Mouse (Mus musculus) liver, embryonic 15.5 days (tissue): ENCODE data around the gene Lsm10. TPM values are rescaled to one million over a fixed set of nuclear protein-coding genes. Genes with fewer than 3 reads are reported as not detected.
"Not testable (repeated sequence)": the region's sequence is repeated elsewhere in the genome, so short reads cannot be mapped to it uniquely, and the experiment has no call there.

Experiments
- ATAC-seq: fragments of 200-750 bp; cut with Nextera tagmentation; 2 replicates; pipeline ENCODE4 v1.8.0; 2017; ENCODE audit warnings: moderate number of reproducible peaks, mild to moderate bottlenecking, moderate library complexity; ENCODE audit not compliant: insufficient read depth
- H3K27ac ChIP-seq: fragments of 300-500 bp; sonication (generic); replicated peaks from 2 replicates; pipeline ENCODE4 v1.5.1; 2015; ENCODE audit warnings: mild to moderate bottlenecking, inconsistent platforms
- H3K27me3 ChIP-seq: fragments of 300-500 bp; sonication (generic); 2 replicates; pipeline ENCODE4 v1.6.1; 2015; ENCODE audit warnings: mild to moderate bottlenecking, inconsistent platforms
- H3K36me3 ChIP-seq: fragments of 300-500 bp; sonication (generic); replicated peaks from 2 replicates; pipeline ENCODE4 v1.6.1; 2015; ENCODE audit warnings: moderate library complexity, mild to moderate bottlenecking, inconsistent platforms
- H3K4me1 ChIP-seq: fragments of 300-500 bp; sonication (generic); replicated peaks from 2 replicates; pipeline ENCODE4 v1.6.1; 2015; ENCODE audit warnings: inconsistent platforms
- H3K4me2 ChIP-seq: fragments of 300-500 bp; sonication (generic); 2 replicates; pipeline ENCODE4 v1.6.1; 2015; ENCODE audit warnings: moderate library complexity, mild to moderate bottlenecking, inconsistent platforms
- H3K4me3 ChIP-seq: fragments of 300-500 bp; sonication (generic); replicated peaks from 2 replicates; pipeline ENCODE4 v1.5.1; 2015; ENCODE audit warnings: mild to moderate bottlenecking, inconsistent platforms
- H3K9ac ChIP-seq: fragments of 300-500 bp; sonication (generic); 2 replicates; pipeline ENCODE4 v1.6.1; 2015; ENCODE audit warnings: moderate library complexity, mild to moderate bottlenecking, inconsistent platforms
- H3K9me3 ChIP-seq: fragments of 300-500 bp; sonication (generic); replicated peaks from 2 replicates; pipeline ENCODE4 v1.6.1; 2016; ENCODE audit warnings: inconsistent platforms
- WGBS: fragments of 180-500 bp; shearing (Covaris S2); methylation state at CpG from one replicate; pipeline ENCODE4 v1.1.7; 2015; ENCODE audit warnings: mixed read lengths; ENCODE audit not compliant: insufficient replicate concordance; 5-methylcytosine and 5-hydroxymethylcytosine counted together
- polyA plus RNA-seq: library from polyadenylated mRNA; unstranded; fragments of >200 nt; fragmentation: Nextera tagmentation; extraction: Ambion mirVana; gene quantifications from 2 replicates; pipeline ENCODE4 v1.2.1, GENCODE M21; 2015

The Lsm10 gene
- polyA plus RNA-seq, 1 experiment from 2014 or later, result 26.7 TPM

DNA sequence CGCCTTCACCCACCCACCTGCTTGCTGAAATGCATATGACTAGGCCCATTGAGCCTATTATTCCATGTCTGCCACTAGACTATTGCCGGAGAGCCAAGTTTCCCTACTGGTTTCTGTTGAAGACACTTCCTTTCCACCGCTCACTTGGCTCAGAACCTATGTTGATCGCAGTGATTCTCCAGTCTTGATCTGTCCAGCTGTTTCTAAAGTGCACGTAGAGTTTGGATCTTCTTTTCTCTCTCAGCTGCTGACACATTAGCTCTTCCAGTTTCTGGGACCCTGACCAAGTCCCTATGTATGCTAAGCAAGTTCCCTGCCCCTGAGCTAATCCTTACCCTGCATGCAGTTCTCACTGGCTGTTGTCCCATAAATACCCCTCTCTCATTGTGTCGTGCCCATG is 18.6 kb upstream of the Lsm10 start:
- WGBS, result 68% methylated on average over 6 of the region's 6 CpGs
- no peaks in the 10 kb centered on the region for H3K4me1 ChIP-seq
- no peaks in the 10 kb centered on the region for H3K36me3 ChIP-seq
- no peaks in the 10 kb centered on the region for H3K27me3 ChIP-seq
- ATAC-seq, result no peak
- no peak overlapping the region for H3K27ac ChIP-seq
- no peak overlapping the region for H3K9ac ChIP-seq
- no peaks in the 10 kb centered on the region for H3K9me3 ChIP-seq
- H3K4me2 ChIP-seq, result no peak overlapping the region
- no peak overlapping the region for H3K4me3 ChIP-seq

- H3K27ac ChIP-seq, result no peak overlapping the region
- ATAC-seq, result no peak
- H3K9me3 ChIP-seq, result no peaks in the 10 kb centered on the region
- peaks cover 4% of the 10 kb centered on the region; the same call in 1 of the 2 replicates for H3K4me1 ChIP-seq
- H3K27me3 ChIP-seq, result no peaks in the 10 kb centered on the region
- H3K4me2 ChIP-seq, result no peak overlapping the region
- no peak overlapping the region for H3K9ac ChIP-seq
- H3K36me3 ChIP-seq, result no peaks in the 10 kb centered on the region
- H3K4me3 ChIP-seq, result no peak overlapping the region
- WGBS, result 60% methylated on average over 4 of the region's 4 CpGs
These were observed 17.2 kb upstream of the Lsm10 start for GRCm38 (mm10) chr4:126079266-126079665.

GRCm38 (mm10) chr4:126081601-126082000 is 14.8 kb upstream of the Lsm10 start:
- ATAC-seq, result no peak
- Histone ChIP-seq H3K27ac (no peak overlapping the region), H3K27me3 (no peaks in the 10 kb centered on the region), H3K4me1 (peaks cover 9% of the 10 kb centered on the region), H3K9ac (no peak overlapping the region), H3K9me3 (no peaks in the 10 kb centered on the region), H3K4me3 (no peak overlapping the region), H3K36me3 (no peaks in the 10 kb centered on the region), H3K4me2 (no peak overlapping the region)
- WGBS, result 73% methylated on average over 1 of the region's 1 CpGs

- Histone ChIP-seq H3K27me3 (no peaks in the 10 kb centered on the region), H3K4me1 (peaks cover 9% of the 10 kb centered on the region), H3K9me3 (no peaks in the 10 kb centered on the region), H3K4me2 (no peak overlapping the region), H3K27ac (no peak overlapping the region), H3K9ac (no peak overlapping the region), H3K36me3 (no peaks in the 10 kb centered on the region), H3K4me3 (no peak overlapping the region)
- ATAC-seq, result no peak
- 30% methylated on average over 9 of the region's 9 CpGs for WGBS
These were observed 13.4 kb upstream of the Lsm10 start for GRCm38 (mm10) chr4:126083021-126083420.

GRCm38 (mm10) chr4:126084382-126084781 is 12.0 kb upstream of the Lsm10 start:
- 72% methylated on average over 8 of the region's 8 CpGs for WGBS
- Histone ChIP-seq H3K9me3 (no peaks in the 10 kb centered on the region), H3K9ac (no peak overlapping the region), H3K4me3 (no peak overlapping the region), H3K27ac (no peak overlapping the region), H3K4me2 (no peak overlapping the region), H3K4me1 (peaks cover 9% of the 10 kb centered on the region), H3K27me3 (no peaks in the 10 kb centered on the region), H3K36me3 (no peaks in the 10 kb centered on the region)
- ATAC-seq, result no peak

DNA sequence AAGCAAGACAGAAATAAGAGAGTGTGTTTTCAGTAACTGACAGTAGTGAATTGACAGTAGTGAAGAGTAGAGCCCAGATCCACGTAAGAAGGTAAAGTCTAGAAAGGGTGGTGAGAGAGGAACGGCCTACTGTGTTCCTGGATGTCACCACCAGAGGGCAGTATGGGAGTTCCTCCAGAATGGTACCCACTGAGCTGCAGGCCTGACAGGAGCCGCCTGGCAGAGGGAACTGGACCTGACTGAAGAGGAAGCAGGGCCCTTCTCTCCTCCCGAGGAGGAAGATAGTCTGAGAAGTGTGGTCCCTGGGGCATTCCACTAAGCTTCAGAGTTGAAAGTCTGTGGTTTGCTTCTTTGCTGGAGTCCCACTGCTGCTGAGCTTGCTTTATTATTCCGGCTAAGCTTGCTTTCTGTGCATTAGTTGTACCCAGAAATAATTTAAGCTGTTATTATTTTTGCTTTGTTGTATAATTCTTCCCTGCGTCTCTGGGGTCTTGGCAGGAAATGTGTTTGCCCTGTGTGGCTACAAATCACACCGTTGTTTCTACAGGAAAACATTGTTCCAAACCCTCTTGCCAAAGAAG is 10.3 kb upstream of the Lsm10 start:
- Histone ChIP-seq H3K9ac (no peak overlapping the region), H3K4me3 (no peak overlapping the region), H3K4me1 (peaks cover 17% of the 10 kb centered on the region), H3K9me3 (no peaks in the 10 kb centered on the region), H3K27me3 (no peaks in the 10 kb centered on the region), H3K4me2 (no peak overlapping the region), H3K27ac (no peak overlapping the region), H3K36me3 (no peaks in the 10 kb centered on the region)
- 18% methylated on average over 7 of the region's 7 CpGs for WGBS
- peak; percentile 49; the same call in 1 of the 2 replicates for ATAC-seq

GRCm38 (mm10) chr4:126090101-126090847 is 6.1 kb upstream of the Lsm10 start:
- Histone ChIP-seq H3K9ac (no peak overlapping the region), H3K9me3 (no peaks in the 10 kb centered on the region), H3K36me3 (no peaks in the 10 kb centered on the region), H3K4me2 (no peak overlapping the region), H3K4me3 (no peak overlapping the region), H3K4me1 (peaks cover 13% of the 10 kb centered on the region), H3K27me3 (no peaks in the 10 kb centered on the region), H3K27ac (no peak overlapping the region; the same call in 1 of the 2 replicates)
- WGBS, result 39% methylated on average over 7 of the region's 7 CpGs
- no peak; the same call in 1 of the 2 replicates for ATAC-seq

GRCm38 (mm10) chr4:126090848-126091124 is 5.6 kb upstream of the Lsm10 start:
- Histone ChIP-seq H3K36me3 (no peaks in the 10 kb centered on the region), H3K4me1 (peaks cover 13% of the 10 kb centered on the region), H3K27ac (no peak overlapping the region), H3K4me2 (no peak overlapping the region), H3K27me3 (no peaks in the 10 kb centered on the region), H3K4me3 (no peak overlapping the region), H3K9me3 (no peaks in the 10 kb centered on the region), H3K9ac (no peak overlapping the region)
- 52% methylated on average over 4 of the region's 4 CpGs for whole genome bisulfite sequencing
- ATAC-seq, result no peak

DNA sequence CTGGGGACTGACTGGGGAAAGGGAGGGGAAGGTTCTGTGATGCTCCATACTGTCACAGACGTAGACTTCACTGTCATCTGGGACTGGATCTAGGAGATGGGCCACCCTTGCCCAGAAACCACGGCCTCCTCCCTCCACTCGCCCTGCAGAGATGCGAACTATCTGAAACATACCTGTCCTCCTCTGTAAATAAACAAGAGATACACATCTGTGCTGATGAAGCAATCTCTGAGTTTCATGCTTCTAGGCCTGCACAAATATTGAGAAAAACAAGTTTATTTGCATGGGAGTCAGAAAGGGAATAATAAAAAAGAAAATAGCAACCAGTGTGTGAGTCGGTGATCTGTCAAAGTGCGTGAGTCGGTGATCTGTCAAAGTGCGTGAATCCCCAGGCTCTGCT is 4.5 kb upstream of the Lsm10 start:
- Histone ChIP-seq H3K27me3 (no peaks in the 10 kb centered on the region), H3K27ac (no peak overlapping the region), H3K36me3 (no peaks in the 10 kb centered on the region), H3K4me1 (peaks cover 11% of the 10 kb centered on the region), H3K9me3 (no peaks in the 10 kb centered on the region), H3K4me3 (no peak overlapping the region), H3K9ac (no peak overlapping the region), H3K4me2 (no peak overlapping the region)
- ATAC-seq, result no peak
- WGBS, result 70% methylated on average over 8 of the region's 8 CpGs

- not testable (repeated sequence) for H3K27me3 ChIP-seq, H3K27ac ChIP-seq, H3K9me3 ChIP-seq, ATAC-seq
- Histone ChIP-seq H3K36me3 (peaks cover 11% of the 10 kb centered on the region), H3K9ac (0 out of 2 replicates have a peak overlapping the region, but pooled peaks have one; percentile 69), H3K4me1 (peaks cover 42% of the 10 kb centered on the region), H3K4me2 (peak overlapping the region; percentile 90), H3K4me3 (peak overlapping the region; percentile 79)
- 51% methylated on average over 14 of the region's 14 CpGs for WGBS
These were observed 597 bp upstream of the Lsm10 start for GRCm38 (mm10) chr4:126095622-126096430.

DNA sequence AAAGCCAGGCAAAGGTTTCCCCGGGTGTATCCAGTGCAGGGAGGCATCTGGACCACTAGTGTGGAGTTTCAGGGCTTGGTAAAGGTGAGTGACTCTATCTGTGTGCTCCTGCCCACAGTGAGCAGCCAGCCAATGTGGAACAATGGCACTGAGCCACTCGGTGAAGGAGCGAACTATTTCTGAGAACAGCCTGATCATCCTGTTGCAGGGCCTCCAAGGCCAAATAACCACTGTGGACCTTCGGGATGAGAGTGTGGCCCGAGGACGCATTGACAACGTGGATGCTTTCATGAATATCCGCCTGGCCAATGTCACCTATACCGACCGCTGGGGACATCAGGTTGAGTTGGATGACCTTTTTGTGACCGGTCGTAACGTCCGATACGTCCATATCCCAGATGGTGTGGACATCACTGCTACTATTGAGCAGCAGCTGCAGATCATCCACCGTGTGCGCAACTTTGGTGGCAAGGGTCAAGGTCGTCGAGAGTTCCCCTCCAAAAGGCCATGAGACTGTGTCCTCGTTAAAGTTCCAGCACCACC is 1.4 kb downstream of the Lsm10 start:
- no peak for ATAC-seq
- peaks cover 11% of the 10 kb centered on the region for H3K36me3 ChIP-seq
- no peaks in the 10 kb centered on the region for H3K9me3 ChIP-seq
- no peak overlapping the region for H3K9ac ChIP-seq
- peaks cover 62% of the 10 kb centered on the region for H3K4me1 ChIP-seq
- WGBS, result 86% methylated on average over 20 of the region's 20 CpGs
- H3K4me2 ChIP-seq, result peak overlapping the region; percentile 90
- no peaks in the 10 kb centered on the region for H3K27me3 ChIP-seq
- peak overlapping the region; percentile 79; the same call in 1 of the 2 replicates for H3K4me3 ChIP-seq
- peak overlapping the region; percentile 99 for H3K27ac ChIP-seq
